Mouse (Mus musculus) A20 (cell line): ENCODE measurements around the gene Prr12.

Experiments used
- DNase-seq: peaks from one replicate; pipeline ENCODE4 v3.0.0-alpha.2; 2011; ENCODE audit warnings: low read depth, low spot score

The Prr12 gene

DNA sequence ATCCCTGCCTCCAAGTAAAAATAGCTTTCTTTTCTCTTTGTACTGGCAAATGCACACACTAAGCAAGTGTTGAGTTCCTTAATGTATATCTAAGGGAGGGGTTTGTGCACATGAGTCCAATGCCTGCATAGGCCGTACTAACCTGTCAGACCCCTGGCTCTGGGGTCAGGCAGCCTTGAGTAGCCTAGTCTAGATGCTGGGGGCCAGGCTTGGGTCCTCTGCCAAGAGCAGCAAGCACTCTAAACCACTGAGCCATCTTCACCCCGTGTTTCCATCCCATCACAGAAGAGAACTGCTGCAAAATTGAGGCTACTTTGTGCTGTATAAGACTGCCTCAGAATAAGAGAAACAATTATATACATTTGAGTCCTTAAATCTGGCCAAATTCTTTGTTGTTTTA is 25.1 kb upstream of the Prr12 start:
- DNase-seq: no peak

- no peak for DNase-seq
Measured at GRCm38 (mm10) chr7:45077322-45077721, 24.6 kb upstream of the Prr12 start.

DNA sequence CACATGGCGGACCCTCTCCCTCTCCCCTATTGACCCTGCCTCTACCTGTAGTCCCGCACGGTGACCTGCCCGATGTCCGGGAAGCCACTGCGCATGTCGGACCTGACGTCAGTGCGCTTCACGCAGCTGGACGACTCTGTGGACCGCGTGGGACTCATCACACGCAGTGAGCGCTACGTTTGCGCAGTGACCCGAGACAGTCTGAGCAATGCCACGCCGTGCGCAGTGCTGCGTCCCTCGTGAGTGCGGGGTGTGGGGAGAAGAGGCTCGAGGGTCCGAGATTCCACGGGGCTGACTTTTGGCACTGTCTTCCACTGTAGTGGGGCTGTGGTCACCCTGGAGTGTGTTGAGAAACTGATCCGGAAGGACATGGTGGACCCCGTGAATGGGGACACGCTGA is 23.8 kb upstream of the Prr12 start:
- no peak for DNase-seq

DNA sequence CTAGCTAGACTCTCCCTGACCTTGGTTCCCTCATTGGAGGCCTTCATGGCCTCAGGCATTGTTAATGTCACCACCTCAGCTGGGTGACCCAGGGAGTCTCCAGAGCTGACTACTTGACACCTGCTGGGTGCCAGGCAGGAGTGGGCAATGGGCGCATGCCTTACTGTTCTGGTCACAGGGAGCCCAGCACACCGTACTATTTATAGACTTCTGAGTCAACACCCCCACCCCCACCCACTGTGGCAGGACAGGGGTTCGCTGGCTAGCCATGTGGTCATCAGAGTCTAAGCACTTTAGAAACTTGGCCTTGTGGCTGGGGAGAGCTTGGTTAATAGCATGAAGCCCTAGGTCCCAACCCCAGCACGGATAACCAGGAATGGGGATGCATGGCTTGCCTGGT is 22.7 kb upstream of the Prr12 start:
- no peak for DNase-seq

DNA sequence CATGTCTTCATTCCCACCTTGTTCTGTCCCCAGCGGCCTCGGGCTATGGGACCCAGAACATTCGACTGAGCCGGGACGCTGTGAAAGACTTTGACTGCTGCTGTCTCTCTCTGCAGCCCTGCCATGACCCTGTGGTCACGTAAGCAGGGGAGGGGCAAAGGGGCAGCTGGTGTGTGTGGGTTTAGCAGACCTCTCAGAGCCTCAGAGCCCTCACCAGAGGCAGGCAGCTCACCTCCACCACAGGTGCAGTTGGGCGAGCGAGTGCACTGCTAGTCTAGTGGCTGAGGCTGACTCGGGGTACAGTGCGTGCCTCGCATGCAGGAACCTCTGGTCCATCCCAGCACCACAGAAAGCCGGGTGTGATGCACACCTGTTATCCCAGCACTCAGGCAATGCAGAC is 21.3 kb upstream of the Prr12 start:
- no peak for DNase-seq

DNA sequence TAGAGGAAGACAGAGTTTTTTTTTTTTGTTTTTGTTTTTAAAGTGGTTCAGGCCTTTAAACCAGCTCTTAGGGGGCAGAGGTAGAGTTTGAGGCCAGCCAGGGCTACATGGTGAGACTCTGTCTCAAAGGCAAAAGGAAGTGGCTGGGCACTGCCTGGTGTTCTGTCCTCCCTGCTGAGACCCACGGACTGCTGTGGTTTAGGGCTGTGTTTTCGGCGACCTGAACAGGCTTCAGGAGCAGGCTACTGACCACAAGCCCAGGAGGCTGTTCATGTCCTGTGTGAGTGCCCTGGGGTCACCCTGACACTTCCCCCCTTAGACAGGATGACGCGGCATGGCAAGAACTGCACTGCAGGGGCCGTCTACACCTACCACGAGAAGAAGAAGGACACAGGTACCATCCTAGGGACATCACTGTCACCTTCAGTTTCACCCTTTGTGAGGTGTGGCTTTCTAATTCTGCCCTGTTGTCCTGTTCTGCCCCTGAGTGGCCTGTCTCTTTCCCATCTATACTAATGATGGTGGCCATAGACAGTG is 20.6 kb upstream of the Prr12 start:
- DNase-seq: no peak

- peak; percentile 66 for DNase-seq
Measured at GRCm38 (mm10) chr7:45072230-45072629, 19.5 kb upstream of the Prr12 start.

- DNase-seq: no peak
Measured at GRCm38 (mm10) chr7:45069671-45070070, 17.0 kb upstream of the Prr12 start.

- DNase-seq: peak; percentile 86
Measured at GRCm38 (mm10) chr7:45068000-45068318, 15.3 kb upstream of the Prr12 start.

DNA sequence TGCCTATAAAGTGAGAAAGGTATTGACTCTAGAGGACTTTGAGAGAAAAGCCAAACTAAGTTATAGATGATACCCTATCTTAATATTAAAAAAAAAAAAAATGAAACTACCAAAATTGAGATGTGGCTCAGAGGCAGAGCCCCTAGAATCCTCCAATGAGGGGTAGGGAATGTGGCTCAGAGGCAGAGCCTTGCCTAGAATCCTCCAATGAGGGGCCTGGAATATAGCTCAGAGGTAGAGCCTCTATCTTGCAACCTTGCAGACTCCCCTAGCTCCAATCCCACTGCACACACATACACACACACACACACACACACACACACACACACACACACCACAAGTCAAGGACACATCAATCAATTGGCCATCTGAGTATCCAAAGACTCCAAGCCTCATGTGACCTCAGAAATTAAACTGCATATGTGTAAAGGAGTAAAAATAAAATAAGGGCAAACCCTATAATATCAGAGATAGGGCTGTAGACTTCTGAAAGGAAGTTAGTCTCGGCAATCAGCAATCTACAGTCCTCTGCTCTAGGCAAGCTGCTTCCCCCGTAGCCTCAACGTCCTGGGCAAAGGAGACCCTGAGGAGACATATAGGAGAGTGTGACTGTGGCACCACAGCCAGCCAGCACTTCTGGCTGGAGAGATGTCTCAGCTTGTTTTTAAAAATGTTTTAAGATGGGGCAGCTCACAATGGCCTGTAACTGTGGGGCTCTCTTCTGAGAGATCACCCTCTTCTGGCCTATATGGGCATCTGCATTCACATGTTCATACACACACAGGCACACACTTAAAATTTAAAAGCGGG is 14.7 kb upstream of the Prr12 start:
- DNase-seq: no peak

GRCm38 (mm10) chr7:45062239-45062835 is 9.7 kb upstream of the Prr12 start, which contains the start of the genes Nosip and Prrg2:
Gene Nosip, plus strand, starts transcription at chr7:45062429.
Gene Prrg2, minus strand, starts transcription at chr7:45062677.
- DNase-seq: peak; percentile 99

DNA sequence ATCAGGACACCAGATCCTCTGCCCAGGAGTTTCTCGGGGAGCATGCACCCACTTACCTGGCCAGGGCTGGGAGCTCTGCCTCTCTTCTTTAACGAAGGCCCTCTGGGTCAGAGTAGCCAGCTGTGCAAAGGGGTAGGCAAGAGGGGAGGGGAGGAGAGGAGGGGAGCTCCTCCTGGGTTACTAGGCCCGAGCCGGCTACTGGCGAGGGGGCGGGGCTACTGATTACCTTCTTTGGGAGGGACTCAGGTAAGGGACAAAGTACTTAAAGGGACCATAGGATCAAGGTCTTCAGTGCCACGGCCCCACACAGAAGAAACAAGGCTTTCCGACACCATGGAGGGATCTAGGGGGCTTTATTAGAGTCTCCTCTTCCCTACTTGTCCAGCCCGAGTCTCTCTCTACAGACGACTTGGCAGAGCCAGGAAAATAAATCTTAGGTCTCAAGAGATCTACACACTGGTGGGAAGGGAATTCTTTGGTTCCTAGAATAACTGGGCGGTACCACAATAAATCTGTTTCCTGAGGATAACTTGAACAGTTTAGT is 8.9 kb upstream of the Prr12 start:
- DNase-seq: peak; percentile 37

- DNase-seq: no peak
Measured at GRCm38 (mm10) chr7:45060632-45061122, 8.0 kb upstream of the Prr12 start.

DNA sequence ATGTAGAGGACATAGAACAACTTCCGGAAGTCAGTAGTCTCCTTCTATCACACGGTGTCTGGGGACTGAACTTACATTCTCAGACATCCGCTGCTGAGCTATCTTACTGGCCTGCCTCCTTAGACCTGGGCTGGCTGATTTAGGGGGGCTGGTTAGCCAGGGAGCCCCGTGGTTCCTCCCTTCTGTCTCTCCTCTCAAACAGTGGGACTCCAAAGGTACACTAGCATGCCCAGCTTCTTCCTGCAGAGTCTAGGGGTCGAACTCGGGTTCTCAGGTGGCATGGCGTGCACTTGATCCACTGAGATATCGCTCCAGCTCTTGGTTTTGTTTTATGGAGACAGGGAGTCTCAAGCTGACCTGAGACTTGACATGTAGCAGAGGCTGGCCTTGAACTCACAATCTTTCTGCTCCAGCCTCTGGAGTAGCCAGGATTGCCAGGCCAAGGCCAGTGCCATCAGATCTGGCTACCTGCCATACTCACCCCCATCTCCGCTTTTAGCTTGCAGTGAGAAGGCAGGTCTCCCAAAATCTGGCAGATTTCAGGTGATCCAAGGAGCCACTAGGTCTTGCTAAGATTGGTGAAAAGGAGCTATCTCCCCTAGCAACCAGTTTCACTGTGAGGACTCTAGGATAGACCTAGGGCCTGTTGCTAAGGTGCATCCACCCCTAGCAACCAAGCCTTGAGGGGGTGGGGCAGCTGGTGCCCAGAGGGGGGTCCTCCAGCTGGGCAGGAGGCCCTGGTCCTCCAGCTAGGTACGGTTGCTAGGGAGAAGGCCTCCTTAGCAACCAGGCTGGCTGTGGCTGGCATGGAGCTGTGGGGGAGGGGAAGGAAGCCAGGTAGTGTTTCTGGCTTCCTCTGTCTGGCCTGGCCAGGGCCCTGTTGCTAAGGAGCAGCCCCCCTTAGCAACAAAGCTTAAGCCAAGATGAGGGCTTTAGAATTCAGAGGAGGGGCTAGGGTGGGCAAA is 6.2 kb upstream of the Prr12 start:
- DNase-seq: no peak

GRCm38 (mm10) chr7:45056972-45057348 is 4.3 kb upstream of the Prr12 start:
- no peak for DNase-seq

DNA sequence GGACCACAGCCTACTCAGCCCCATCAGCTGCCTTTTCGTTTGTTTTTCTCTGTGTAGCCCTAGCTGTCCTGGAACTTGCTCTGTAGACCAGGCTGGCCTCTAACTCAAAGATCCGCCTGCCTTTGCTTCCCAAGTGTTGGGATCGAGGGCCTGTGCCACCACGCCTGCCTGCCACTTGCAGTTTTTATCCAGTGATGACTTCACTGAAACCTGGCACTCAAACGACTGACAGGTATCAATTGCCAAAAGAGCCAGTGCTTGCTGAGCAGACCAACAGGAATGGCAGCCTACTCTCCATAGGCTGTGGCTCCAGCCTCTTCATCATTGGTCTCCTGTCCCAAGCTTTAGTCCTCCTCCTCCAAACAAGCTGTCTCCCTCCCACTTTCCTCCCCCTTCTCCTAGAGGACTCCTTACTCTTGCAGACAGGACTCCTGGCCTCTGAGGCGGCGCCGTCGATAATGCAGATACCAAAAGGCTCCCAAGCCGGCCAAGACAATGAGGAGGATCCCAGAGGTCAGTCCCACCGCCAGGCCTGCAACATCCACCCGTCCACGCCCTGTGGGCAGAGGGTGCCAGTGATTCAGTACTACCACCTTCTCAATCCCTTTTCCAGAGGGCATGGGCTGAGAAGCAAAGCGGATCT is 3.8 kb upstream of the Prr12 start:
- no peak for DNase-seq

- DNase-seq: peak; percentile 99
Measured at GRCm38 (mm10) chr7:45053931-45054510, 1.3 kb upstream of the Prr12 start.

DNA sequence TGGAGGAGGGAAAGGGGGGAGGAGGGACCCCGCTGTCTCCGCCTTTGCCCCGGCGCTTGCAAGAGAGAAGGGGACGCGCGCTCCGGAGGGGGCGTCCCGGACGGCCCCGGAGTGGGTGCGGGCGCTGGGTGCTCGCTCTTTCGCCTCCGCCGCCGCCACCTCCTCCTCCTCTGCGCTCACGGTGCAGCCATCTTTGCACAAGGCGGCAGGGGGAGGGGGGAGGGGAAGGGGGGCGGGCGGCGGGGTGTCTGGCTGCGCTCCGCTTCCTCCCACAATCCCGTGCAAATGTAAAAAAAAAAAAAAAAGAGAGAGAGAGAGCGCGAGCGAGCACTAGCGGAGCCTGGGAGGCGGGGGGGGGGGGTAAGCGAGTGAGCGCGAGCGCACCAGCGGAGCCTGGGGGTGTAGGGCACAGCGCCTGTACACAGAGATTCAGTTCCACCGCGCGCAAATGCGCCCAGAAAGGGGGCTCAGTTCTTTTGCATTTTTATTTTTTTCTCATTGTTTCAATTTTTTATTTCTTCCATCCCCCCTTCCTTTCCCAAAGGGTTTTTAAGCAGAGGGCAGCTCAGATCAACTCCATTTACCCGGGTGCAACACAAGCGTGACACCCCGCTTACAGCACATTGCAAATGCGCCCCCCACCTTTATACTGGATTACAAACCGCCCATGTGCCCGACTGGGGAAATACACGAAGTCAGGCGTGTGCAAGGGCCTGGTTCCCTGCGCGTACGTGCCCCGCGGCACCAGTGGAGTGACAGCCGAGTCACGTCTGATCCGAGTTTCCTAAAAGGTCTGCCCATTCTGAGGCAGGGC is 643 bp upstream of the Prr12 start:
- DNase-seq: peak; percentile 93

GRCm38 (mm10) chr7:45052181-45052861 is 360 bp downstream of the Prr12 start:
- peak; percentile 74 for DNase-seq
